Mouse (Mus musculus): ENCODE measurements around the gene Olfr412.
A peak's percentile ranks its signal among the peaks of the same experiment; 100 is the strongest.

Gene Olfr412

DNA sequence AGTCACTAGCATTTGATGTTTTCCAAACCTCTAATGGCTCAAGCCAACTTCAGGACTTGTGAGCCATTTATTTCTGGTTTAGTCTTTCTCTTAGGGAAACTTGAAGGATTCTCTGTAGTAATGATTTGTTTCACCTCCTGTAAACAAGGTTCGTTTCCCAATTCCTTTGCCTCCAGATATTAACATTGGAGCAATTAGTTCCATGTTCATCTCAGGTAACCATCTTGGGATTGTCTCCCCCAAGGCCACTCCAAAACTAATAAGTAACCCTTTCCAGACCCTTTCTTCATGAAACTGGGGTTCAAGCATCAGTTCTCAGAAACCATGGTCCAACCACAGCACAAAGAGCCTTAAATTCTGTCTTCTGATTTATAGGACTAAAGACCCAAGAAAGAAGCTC is at the start of gene Olfr412:
Gene Olfr412 (plus strand): TSS at position 301 of the 400 bp plus-strand sequence.
- no peak for DNase-seq

DNA sequence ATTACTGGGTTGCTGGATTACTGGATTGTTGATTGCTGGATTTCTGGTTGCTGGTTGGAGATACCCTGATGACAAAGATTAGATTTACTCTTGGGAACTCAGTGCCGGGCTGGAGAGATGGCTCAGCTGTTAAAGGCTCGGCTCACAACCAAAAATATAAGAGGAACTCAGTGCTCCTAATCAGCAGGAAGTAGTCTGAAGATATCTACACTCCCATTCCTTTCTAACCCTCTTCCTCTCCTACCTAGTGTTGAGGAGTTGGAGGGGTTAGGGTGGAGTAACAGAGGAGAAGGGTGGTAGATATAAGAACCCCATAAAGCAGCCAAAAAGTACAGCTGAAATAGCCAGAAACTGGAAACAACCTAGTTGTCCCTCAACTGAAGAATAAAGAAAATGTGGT is 35.8 kb upstream of the Olfr412 start:
- no peak for DNase-seq

DNA sequence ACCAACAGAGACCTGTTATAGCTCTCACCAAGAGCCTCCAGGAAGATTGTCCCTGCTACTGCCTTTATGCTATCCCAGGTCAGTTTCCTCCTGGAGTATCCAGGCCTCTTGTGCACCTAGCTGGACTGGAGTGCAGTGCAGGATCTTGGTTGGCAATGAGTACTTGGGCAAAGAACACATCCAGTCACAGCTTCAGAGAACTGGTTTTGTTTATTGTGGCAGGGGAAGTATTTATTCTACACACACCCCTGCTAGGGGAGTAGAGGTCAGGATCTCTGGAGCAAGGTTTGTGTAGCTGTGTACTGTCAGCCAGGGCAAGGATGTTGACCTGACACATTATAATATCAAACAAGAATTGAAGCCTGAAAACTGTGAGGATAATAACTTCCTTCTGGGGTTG is 33.1 kb upstream of the Olfr412 start:
- no peak for DNase-seq

DNA sequence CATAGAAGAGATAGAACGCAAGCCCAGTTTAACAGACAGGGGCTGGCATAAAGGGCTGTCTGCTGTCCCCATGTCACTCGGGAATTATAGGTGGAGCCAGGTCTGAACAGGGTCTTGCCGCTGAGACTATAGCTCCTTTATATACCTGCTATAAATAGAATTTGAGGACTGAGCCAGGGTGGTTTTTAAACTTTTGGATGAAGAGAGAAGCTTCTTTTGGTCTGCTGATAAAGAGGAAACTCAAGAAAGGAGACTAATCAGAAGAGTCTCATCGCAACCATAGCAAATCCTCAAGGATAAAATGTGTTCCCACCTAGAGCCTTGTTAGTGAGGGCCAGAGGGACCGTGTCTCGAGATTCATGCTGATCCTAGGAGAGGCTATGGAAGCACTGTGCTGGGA is 23.9 kb upstream of the Olfr412 start, which contains the start of gene Olfr410:
Gene Olfr410 (minus strand): TSS at position 101 of the 400 bp plus-strand sequence.
- no peak for DNase-seq

DNA sequence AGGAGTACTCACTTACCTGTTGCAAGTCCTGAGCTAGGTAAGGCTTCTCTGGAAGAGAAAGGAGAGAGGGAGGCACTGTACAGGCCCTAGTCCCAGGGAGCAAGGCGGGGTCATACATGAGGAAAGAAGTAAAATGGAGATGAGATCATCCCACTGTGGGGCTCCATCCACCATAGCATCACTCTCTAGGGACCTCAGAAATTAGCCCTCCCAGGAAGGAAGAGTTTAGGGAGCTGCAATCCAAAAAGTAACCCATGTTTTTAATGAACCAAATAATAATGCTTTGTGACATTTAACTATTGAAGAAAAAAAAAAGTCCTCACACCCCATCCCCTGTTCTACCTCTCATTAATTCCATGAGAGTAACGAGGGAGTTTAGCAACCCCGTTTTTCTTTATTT is 9.3 kb upstream of the Olfr412 start, which contains the start of gene Olfr411:
Gene Olfr411 (minus strand): TSS at position 101 of the 400 bp plus-strand sequence.
- no peak for DNase-seq

DNA sequence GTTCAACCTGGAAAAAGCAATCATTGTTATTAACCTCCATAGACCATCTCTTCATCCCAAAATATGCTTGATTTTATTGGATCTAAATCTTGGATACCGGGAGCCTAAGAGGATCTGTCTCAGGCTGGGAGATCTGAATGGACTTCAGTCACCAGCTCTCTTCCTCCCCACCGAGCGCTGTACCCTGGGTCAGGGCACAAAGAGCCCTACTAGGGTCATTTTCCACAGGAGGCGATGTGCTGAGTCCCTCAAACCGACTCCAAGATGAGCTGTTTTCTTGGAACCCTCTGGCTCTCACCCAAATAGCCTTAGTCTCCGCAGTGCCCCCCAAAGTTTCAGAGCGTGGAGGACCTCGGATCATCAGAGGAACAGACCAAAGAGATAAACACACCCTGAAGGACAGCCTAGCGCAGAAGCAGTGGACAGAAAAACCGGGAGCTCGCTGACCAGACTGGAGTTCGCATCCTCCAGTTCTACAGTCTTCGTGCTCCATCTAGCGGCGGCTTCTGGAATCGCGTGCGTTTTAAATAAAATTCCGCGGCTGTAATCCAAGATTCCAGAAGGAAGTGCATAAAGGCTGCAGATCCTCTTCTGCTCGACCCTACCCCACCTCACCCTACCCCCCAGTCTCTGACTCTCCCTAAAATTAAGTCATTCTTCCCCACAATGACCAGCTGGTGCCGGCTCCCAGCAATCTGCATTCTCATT is 9.7 kb downstream of the Olfr412 start:
- DNase-seq: peak; percentile 40

DNA sequence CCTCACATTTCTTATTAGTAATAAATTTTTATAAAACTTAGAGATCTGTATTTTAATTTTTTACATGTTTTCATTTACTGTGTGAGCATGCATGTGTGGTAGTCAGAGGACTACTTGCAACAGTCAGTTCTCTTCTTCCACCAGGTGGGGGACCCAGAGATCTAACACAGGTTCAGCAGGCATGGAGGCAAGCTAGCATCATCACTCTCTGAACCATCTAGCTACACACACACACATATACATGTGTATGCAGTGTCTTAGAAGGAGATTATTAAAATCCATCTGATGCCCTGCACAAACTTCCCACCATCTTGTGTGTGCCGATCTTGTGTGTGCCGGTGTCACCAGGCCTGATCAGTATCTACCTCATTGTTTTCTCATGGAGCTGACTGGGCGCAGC is 15.0 kb downstream of the Olfr412 start:
- DNase-seq: no peak

DNA sequence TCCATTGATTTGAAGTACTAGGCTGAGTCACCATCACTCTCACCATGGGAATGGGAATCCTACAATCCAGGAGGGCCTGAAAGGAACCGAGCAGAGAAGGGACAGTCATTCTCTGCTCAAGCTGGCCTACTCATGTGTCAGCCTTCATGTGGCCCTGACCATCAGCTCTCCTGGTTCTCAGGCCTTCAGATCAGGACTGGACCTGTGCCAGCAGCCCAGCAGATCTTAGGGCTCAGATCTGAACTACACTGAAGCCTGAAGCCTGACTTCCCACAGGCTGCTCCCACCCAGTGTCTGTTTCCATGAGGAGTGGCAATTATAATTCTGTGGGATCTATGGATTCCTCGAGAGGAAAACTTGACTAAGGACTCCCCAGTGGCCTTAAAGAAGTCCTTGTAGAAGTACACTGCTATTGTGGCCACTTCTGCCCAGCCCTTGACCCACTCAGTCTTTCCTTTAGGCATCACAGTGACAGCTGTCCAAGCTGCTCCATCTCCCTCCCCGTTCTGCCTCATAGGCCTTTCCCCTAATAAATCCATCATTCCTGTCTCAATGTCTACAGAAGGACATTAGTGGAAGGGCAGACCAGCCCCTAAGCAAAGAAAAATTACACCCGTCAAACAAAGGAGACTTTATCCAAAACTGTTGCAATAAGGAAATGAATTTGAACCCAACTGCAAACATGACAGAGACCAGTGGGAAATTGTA is 17.5 kb downstream of the Olfr412 start:
- no peak for DNase-seq

DNA sequence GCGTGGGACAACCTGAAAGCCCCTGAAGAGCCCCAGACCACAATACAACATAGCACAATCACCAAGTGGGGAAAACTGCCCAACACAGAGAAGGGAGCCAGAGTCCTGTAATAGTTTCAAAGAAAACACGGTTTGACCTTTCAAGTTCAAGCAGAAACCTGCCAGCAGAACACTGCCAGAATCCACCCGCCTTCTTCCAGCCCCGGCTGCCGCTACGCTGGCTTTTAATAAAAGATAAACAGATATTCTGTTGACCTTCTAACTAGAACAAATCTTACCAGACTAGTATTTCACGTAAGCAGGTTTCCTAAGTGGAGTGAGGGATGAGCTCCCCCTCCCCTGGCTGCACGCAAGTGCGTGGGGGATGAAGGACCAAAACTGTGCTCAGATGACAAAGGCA is 23.8 kb downstream of the Olfr412 start:
- DNase-seq: peak; percentile 54

DNA sequence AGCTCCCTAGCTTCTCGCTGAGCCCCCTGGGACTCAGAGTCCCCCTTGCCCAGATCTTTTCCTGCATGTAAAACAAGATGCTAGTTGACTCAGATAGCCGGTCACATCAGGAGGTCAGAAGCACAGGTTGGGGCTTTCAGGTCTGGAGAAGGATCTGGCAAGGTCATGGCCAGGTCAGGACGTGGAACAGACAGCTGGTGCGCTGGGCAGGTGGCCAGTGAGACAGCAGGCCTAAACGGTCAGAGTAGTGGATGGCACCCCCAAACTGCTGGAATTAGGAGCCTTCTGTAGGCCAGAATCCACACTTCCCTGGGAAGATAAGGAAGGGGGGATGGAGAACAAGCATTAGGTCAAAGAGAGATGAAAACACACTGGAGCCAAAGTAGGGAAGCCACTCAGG is 25.3 kb downstream of the Olfr412 start:
- no peak for DNase-seq

DNA sequence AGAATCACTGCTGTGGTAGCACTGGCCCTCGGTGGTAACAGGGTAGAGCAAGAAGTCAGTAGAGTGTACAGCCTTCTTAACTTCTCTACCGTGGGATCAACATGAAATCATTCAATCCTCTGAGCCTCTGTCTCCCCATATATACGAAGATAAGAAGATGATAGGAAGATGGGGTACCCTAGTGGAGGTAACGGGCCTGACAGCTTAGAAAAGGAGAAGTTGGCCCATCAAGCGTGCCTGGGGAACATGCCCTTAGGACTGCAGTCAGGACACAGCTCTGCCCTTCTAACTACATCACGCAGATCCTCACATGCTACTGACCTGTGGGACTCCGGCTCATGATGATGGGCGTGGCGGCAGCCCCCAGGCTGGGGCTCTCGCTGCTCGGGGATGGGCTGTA is 30.0 kb downstream of the Olfr412 start:
- DNase-seq: no peak

DNA sequence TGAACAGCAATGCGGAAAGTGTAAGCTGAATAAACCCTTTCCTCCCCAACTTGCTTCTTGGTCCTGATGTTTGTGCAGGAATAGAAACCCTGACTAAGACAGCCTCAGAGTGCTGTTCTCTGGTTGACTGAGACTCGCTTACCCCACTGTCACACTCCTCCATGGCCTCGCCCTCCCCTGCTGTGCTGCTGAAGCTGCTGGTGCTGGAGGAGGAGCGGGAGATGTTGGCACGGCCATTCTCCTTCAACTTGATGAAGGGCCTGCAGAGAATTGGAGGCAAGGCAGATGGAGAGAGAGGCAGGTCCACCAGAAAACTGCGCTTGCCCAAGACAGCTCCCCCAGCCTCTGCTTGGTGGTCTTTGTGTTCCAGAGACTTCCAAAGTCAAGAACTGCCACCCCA is 31.0 kb downstream of the Olfr412 start:
- no peak for DNase-seq

DNA sequence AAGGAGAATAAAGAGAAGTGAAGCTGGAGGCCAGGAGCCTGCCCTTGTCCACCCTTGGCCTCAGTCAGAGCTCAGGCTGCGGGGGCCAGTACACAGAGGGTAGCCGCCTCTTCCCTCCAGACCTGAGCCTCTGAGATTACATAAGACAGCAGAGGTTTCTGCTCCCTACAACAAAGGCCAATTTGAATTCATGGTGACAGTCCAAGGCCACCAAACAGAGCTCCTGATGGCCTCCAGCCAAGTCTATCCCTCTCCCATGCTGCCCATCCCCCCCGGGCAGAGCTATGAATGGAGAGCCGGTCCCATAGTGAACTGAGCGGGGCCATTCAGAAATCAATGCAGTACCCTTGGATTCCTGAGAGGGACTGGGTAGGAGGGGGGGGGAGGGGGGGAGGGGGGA is 31.6 kb downstream of the Olfr412 start:
- no peak for DNase-seq

DNA sequence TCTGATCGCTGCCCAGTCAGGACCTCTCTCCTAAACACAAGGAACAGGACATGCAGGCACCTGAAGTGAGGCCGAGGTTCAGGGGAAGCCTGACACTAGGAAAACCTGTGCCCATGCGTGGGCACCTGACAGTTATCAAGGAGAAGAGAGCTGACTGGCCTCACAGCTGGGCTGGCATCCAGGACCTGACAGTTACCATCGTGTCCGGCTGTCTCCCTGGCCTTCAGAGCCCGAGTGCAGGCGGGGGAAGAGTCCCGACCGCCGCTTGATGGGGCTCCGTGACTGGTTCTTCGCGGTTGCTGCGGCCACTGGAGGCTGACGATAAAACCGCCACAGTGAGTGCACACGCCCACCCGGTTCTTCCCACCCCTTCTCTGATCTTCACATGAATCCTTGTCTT is 33.7 kb downstream of the Olfr412 start:
- DNase-seq: no peak

DNA sequence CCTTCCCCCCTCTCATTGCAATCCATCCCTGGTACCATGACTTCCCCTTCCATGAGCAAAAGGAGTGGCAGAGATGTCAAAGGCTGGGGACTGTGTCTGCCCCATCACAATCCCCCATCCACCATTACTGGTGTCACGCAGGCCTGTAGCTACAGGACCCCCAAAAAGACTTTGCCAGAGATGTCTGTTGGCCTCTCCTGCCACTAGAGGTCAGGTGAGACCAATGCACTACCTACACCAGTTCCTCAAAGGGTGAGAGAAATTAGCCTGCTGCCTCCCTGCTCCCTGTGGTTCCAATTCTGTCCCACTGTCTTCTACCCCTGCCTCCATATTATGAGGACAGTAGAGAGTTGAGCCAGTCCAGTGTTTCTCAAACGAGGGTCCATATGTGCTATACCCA is 40.3 kb downstream of the Olfr412 start:
- DNase-seq: no peak

DNA sequence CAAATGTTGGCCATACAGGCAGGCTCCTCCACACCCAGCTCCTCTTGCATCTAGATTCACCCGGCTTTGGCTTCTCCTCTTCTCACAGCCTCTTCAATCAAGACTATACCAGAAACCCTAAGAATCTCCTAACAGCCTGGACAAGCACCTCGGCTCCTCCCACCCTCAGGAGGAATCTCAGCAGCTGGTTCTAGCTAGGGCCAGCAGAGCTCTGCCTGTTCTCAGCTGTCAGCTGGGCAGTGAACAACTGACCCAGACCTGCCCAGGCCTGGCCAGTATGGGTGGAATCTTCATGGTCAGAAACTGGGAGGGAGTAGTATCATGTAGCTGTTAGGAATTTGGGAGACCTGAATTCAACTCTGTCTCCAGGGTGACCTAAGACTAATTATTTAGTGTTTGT is 42.3 kb downstream of the Olfr412 start:
- peak; percentile 28 for DNase-seq

DNA sequence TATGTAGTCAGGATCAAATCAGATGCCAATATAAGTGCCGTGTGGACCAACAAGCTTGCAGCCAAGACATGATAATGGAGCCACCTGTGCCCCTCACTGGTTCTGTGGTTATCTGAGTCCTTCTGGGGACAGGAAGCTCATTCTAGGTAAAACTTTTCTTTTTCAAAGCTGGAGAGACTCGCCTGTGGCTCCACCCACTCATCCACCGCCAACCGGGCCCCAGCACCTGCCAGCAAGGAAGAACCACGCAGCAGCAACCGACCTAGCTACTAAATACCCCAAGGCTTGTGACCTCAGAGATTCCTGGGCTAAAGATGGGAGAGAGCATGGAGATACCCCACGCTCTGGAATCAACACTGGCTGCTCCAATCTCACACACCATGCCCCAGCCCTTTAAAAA is 43.3 kb downstream of the Olfr412 start:
- DNase-seq: no peak

DNA sequence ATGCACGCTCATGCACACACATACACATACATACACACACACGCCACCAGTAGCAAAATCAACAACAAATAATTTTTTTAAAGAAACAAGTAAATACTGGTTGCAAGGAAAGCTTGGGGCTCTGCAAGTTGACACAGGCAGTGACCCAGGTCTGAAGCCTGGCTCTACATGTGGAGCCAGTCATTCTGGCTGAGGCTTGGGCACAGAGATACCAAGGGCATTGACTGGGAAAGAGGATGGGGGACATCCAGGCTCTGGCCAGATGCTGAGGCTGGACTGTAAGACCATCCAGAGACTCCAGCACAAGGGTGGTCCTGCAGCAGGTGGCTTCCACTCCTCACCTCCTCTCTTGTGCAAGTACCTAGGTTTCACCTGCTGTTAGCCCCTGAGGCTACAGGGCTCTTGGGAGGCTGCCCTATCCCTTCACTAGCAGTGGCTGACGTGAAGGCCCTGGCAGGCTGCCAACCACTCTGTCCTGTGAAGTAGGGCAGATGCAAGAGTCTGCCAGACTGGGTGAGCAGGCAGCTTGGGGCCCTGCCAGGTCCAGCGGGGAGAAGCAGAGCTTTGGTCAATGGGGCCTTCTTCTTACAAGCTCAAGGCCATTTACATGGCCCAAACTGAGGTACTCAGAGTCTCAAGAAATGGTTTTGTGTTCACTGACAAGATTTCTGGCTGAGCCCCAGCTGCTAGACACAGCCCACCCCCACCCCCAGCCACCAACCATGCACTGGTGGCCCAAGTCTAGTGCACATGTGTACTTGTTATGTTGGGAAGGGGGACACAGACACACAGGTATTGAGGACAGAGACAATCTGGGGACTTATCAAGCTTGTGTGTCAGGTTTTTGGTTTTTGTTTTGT is 46.9 kb downstream of the Olfr412 start:
- peak; percentile 90 for DNase-seq

DNA sequence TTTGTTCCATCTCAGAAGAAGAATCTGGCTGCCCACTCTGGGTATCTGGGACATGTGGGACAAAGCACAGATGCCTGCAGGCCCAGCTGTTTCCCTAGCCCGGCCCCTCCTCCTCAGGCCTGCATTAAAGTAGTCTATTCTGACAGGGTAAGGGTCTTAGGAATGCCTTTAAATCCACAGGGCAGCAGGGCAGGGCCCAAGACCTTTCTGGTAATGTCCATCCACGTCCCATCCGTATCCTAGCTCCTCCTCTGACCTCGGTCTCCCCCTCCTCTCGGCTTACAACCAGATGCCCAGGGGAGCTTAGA is 47.5 kb downstream of the Olfr412 start:
- DNase-seq: no peak

DNA sequence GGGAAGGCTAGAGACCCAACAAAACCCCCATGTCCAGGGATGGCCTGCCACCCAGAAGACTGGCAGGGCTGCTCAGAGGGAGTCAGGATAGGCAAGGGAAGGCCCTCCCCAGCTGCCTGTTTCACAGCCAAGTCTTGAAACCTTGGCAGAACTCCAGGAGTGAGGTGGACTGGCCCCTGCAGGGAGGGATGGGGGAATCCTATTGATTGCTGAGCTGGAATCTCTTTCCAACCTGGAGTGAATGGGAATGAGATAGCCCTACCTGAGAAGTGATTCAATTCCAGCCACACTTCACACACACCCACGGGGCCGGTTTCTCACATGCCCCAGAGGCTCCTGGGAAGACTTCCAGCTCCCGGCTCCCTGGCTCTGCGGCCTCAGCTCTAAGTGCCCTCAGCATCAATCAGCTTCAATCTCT is 47.9 kb downstream of the Olfr412 start:
- DNase-seq: peak; percentile 32

DNA sequence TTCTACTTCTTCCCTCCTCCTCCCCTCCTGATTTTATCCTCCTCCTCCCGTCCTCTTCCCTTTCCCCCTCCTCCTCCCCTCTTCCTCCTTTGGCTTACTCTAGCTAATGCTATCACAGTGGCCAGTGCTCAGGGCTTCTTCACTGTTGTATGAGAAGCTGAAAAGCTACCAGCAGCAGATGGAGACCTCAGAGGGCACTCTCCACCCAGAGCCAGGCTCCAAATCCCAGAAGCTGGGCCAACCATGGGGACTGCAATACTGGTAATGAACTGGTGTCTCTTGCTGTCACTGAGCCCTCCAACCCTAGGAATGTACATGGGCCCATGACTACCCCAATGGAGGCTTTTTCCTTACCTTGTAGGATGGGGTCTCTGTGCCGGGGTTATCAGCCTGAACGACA is 50.1 kb downstream of the Olfr412 start:
- no peak for DNase-seq

DNA sequence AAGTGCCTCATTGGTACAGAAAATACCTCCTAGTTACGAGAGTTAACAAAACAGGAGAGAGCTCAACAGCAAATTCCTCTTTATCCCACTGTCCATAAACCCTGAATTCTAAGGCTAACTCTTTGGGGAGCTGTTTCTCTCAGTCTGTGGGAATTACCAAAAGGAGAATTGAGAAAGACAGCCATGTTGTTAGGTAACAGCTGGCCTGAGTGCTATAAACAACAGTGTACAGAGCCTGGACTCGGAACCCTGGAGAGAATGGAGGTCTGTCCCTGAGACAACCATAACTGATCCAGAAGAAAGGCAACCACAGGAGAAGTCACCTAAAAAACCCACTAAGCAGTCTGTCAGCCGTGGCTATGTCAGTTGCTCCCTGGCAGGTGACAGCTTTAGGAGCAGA is 50.6 kb downstream of the Olfr412 start:
- no peak for DNase-seq

DNA sequence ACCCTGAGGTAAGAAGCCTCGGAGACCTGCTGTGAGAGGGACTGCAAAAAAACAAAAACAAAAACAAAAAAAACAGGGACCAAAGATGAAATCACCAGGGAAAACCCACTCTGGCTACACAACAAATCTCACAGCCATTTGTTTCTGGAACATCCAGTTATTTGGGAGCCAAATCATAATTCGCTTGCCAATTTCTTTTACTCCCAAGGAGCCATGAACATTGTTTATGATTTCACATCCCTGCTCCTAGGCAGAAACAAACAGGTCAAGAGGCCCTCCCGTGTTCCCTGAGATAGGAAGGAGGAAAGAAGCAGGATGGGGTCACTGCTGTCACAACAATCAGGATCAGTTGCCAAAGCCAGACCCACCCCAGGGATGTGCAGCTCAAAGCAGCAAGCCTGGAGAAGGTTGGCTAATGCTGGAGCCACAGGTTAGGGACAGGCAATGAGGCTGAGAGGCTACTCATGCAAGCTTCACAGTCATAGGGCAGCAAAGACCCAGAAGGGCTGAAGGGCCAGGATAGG is 51.6 kb downstream of the Olfr412 start:
- no peak for DNase-seq

DNA sequence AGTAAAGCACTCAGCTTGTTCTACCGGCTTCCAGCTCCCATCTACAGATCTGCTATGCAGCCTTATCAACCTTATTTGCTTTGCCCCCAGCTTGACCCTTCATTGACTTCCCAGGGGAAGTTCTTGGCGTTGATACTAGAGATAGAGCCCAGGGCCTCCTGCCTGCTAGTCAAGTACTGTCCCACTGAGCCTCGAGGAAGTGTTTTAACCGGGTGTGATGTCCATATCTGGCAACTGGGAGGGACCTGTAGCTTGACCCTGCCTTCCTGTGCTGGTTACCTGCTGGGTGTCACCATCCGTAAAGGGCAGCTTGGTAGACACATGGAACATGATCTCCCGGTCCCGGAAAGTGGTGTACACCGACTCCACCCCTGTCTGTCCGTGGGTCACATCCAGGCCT is 52.2 kb downstream of the Olfr412 start:
- no peak for DNase-seq

Measured in kidney, adult 11 months (tissue).